Mouse (Mus musculus) E14TG2a.4 (cell line): Measurements from ENCODE around the gene Senp6.
"Not testable (repeated sequence)": the region's sequence is repeated elsewhere in the genome, so short reads cannot be mapped to it uniquely, and the experiment has no call there.

Experiments used
- H3K27me3 ChIP-seq: 2 replicates; pipeline ENCODE4 v1.6.1; 2014; ENCODE audit warnings: low read length, control low read depth; ENCODE audit not compliant: insufficient read depth
- H3K36me3 ChIP-seq: 2 replicates; pipeline ENCODE4 v1.6.1; 2014; ENCODE audit warnings: low read length, control low read depth; ENCODE audit not compliant: insufficient read depth
- H3K4me1 ChIP-seq: replicated peaks from 2 replicates; pipeline ENCODE4 v1.6.1; 2014; ENCODE audit warnings: low read depth, low read length, control low read depth
- H3K4me3 ChIP-seq: replicated peaks from 2 replicates; pipeline ENCODE4 v1.5.1; 2014; ENCODE audit warnings: mild to moderate bottlenecking, low read length
- H3K9me3 ChIP-seq: 2 replicates; pipeline ENCODE4 v1.6.1; 2014; ENCODE audit warnings: low read length, control low read depth
- CTCF ChIP-seq: conservative IDR thresholded peaks from 2 replicates; pipeline ENCODE4 v1.5.1; 2014; ENCODE audit warnings: low read length
- NANOG ChIP-seq: IDR thresholded peaks from 2 replicates; pipeline ENCODE4 v1.6.1; 2014; ENCODE audit warnings: borderline replicate concordance, low read length, mixed read lengths
- POU5F1 ChIP-seq: IDR thresholded peaks from 2 replicates; pipeline ENCODE4 v1.6.1; 2014; ENCODE audit warnings: low read length, borderline replicate concordance

Gene Senp6

DNA sequence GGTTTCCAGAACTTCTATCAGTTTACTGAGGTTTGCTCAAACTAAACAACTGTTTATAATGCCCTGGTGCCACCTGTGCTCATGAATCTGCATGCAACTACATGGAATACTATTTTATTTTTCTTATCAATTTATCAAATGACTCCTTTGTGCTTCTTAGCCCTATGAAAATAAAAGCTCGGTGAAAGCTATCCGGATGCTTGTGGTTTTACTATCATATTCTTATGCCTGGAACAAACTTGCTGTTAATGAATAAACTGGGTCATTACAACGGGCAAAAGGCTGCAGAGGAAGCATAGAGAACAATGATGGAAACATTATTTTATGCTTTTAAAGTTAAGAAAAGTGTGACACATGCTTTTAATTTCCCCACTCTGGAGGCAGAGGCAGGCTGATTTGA, 3.3 kb downstream of the Senp6 start:
- Histone ChIP-seq H3K27me3 (no peaks in the 10 kb centered on the region), H3K4me3 (no peak overlapping the region), H3K36me3 (no peaks in the 10 kb centered on the region), H3K9me3 (peaks cover 7% of the 10 kb centered on the region), H3K4me1 (peaks cover 56% of the 10 kb centered on the region)
- TF ChIP-seq CTCF (no peak), NANOG (no peak), POU5F1 (no peak)

DNA sequence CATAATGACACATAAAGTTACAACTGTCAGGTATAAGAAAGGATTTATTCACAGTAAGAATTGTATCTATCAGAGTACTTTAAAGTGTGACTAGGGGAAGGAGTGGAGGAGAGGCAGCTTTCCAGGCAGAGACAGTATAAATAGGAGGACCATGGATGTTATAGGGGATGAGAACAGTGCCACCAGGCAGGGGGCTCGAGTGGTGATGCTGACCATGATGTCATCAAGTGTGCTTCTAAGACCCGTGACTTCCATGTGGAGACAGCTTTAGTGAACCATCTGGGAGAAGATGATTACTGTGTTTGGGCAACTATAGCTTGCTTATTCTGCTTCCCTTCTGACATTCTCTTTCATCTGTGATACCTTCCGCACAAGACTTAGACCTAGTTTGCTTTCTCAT, 4.9 kb downstream of the Senp6 start:
- peaks cover 66% of the 10 kb centered on the region for H3K4me1 ChIP-seq
- H3K27me3 ChIP-seq, result no peaks in the 10 kb centered on the region
- H3K9me3 ChIP-seq, result no peaks in the 10 kb centered on the region
- H3K36me3 ChIP-seq, result no peaks in the 10 kb centered on the region
- TF ChIP-seq NANOG, result no peak
- no peak for TF ChIP-seq POU5F1
- no peak for TF ChIP-seq CTCF
- H3K4me3 ChIP-seq, result no peak overlapping the region

DNA sequence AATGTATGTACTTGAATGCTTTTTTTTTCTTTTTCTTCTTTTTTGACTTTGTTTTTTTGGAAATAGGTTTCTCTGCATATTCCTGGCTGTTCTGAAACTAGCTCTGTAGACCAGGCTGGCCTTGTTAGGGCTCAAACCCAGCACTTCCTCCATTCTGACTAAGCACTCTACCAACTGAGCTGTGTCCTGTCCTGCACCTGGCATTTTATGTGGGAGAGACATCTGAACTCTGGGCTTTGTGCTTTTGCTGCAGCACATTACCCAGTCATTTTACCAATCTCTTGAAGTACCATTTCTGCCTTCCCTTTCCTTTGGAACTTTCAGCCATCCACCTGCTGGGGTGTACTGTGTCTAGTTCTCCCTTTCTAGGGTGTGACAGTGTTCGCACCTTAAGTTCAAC, 7.4 kb downstream of the Senp6 start:
- TF ChIP-seq CTCF (no peak), NANOG (no peak), POU5F1 (no peak)
- Histone ChIP-seq H3K9me3 (no peaks in the 10 kb centered on the region), H3K36me3 (no peaks in the 10 kb centered on the region), H3K4me3 (no peak overlapping the region), H3K4me1 (peaks cover 66% of the 10 kb centered on the region), H3K27me3 (no peaks in the 10 kb centered on the region)

DNA sequence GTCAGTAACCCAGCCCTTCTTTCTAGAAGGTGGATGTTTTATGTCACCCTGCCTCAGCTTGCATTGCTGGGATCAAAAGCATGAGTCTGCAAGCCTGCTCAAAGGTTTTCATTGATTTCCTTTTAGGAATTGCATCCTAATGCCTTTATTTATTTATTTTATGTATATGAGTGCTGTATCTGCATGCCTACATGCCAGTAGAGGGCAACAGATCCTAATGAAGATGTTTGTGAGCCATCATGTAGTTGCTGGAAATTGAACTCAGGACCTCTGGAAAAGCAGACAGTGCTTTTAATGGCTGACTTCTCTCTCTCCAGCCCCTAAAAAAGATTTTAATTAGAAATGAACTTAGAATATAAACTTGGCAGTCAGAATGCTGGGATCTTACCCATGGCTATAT, 8.2 kb downstream of the Senp6 start:
- peaks cover 2% of the 10 kb centered on the region; the same call in 1 of the 2 replicates for H3K36me3 ChIP-seq
- no peak overlapping the region for H3K4me3 ChIP-seq
- H3K27me3 ChIP-seq, result no peaks in the 10 kb centered on the region
- H3K4me1 ChIP-seq, result peaks cover 64% of the 10 kb centered on the region
- TF ChIP-seq POU5F1, result no peak
- TF ChIP-seq CTCF, result no peak
- no peak for TF ChIP-seq NANOG
- no peaks in the 10 kb centered on the region for H3K9me3 ChIP-seq

DNA sequence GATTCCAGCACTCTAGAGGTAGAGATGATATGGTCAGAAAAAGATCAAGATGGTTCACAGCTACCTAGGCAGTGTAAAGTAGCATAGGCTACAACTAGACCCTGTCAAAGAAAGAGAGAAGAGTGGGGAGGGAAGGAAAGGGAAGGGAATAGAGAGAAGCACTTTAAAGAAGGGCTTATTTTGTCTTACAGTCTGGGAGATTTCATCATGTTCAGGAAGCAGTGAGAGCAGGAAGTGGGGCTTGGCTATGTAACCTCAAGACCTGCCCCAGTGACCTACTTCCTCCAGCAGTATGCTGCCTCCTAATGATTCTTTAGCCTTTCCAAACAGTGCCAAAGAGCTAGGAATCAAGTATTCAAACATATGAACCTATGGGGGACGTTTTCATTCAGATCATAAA, 14.2 kb downstream of the Senp6 start:
- Histone ChIP-seq H3K36me3 (peaks cover 16% of the 10 kb centered on the region; the same call in 1 of the 2 replicates), H3K4me1 (peaks cover 41% of the 10 kb centered on the region), H3K4me3 (no peak overlapping the region), H3K9me3 (no peaks in the 10 kb centered on the region), H3K27me3 (no peaks in the 10 kb centered on the region)
- TF ChIP-seq CTCF, result no peak
- TF ChIP-seq POU5F1, result no peak
- no peak for TF ChIP-seq NANOG

DNA sequence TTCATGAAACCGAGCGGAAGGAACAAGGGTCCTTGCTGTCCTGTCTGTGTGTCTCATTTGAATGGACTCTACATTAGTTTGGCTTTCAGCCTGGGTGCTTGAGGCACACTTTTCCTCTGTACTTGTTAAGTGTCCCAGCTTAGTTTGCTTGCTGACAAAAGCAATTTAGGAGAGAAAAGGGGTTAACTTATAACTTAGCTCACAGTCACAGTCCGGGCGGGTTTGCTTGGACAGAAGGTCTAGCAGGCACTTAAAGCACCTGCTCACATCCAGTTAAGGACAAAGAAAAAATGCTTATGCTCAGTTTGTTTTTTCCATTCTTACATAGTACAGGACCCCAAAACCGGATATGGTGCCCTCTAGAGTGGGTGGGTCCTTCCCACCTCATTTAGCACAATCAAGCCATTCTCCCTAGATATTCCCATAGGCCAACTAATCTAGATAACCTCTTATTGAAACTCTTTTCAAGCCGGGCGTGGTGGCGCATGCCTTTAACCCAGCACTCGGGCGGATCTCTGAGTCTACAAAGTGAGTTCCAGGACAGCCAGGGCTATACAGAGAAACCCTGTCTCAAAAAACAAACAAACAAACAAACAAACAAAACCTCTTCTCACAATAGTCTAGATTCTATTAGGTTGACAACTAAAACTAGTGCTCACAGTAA, 17.9 kb downstream of the Senp6 start:
- TF ChIP-seq NANOG (no peak), CTCF (no peak), POU5F1 (no peak)
- H3K4me3 ChIP-seq, result no peak overlapping the region

DNA sequence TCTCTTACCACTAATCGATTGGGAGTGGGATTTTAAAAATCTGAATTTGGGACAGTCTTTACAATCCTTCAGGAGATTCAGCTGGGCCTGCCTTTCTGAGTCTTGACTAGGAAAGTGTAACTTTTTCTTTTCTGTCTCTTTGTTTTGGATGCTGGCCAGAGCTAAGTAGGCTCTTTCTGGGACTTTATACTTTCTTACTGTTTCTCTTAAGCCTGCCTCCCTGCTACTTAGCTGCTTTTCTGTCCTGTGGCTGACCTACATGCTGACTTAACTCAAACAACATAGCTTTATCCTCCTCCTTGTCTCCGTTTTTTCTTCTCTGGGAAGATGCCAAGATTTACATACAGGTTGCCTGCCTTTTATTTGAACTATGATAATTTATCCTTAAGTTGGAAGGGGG, 19.0 kb downstream of the Senp6 start:
- H3K4me3 ChIP-seq, result no peak overlapping the region
- H3K36me3 ChIP-seq, result peaks cover 18% of the 10 kb centered on the region; the same call in 1 of the 2 replicates
- no peaks in the 10 kb centered on the region for H3K27me3 ChIP-seq
- peaks cover 42% of the 10 kb centered on the region for H3K4me1 ChIP-seq
- TF ChIP-seq CTCF (no peak), POU5F1 (no peak), NANOG (no peak)
- H3K9me3 ChIP-seq, result no peaks in the 10 kb centered on the region

More for the DNA sequence above, 17.9 kb downstream of the Senp6 start:
- Histone ChIP-seq H3K9me3 (no peaks in the 10 kb centered on the region), H3K4me1 (peaks cover 45% of the 10 kb centered on the region), H3K27me3 (no peaks in the 10 kb centered on the region), H3K36me3 (peaks cover 16% of the 10 kb centered on the region; the same call in 1 of the 2 replicates)

DNA sequence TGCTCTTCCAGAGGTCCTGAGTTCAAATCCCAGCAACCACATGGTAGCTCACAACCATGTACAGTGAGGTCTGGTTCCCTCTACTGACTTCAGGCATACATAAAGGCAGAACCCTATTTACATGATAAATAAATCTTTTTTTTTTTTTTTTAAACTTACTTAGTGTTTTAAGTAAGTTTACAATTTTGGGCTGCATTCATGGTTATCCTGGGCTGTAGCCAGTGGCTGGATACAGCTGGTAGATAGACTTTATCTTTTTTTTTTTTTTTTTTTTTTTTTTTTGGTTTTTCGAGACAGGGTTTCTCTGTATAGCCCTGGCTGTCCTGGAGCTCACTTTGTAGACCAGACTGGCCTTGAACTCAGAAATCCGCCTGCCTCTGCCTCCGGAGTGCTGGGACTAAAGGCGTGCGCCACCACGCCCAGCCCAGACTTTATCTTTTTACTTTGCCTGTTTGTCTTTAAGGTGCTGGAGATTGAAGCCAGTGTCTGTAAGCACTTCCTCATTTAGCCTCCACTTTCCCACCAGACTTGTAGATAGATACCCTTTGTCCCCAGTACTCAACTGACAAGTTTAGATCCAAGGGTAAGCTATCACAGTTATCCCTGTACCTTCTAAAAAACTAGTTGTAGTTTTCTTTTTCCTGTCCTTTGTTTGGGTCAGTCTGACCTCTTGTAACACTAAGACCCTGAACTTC, 19.7 kb downstream of the Senp6 start:
- H3K4me3 ChIP-seq, H3K27me3 ChIP-seq, H3K9me3 ChIP-seq: not testable (repeated sequence)
- Histone ChIP-seq H3K36me3 (peaks cover 18% of the 10 kb centered on the region; the same call in 1 of the 2 replicates), H3K4me1 (peaks cover 42% of the 10 kb centered on the region)

DNA sequence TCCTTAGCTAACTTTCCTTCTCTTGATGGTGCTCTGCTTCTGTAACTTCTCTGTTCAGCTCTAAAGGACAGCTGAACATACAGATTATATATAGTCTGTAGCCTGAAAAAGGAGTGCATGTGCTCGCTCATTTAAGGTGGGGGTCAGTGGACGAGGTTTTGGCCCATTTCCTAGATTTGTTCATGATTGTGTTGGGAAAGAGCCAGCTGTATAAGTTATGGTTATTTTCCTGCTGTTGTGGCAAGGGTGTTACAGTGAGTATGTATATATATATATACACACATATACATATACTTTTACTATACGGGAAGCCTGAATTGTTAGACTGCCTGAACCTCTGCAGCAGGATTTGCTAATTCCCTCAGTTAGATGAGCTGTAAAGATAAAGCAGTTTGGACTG, 22.7 kb downstream of the Senp6 start:
- Histone ChIP-seq H3K36me3 (peaks cover 25% of the 10 kb centered on the region), H3K4me1 (peaks cover 28% of the 10 kb centered on the region), H3K4me3 (no peak overlapping the region), H3K27me3 (no peaks in the 10 kb centered on the region), H3K9me3 (no peaks in the 10 kb centered on the region)
- TF ChIP-seq CTCF (no peak), POU5F1 (no peak), NANOG (no peak)
